Mouse (Mus musculus) limb, embryonic 11.5 days (tissue): ENCODE results near the gene Mettl23. TPM values are rescaled to one million over a fixed set of nuclear protein-coding genes. Genes with fewer than 3 reads are reported as not detected.

ENCODE experiments used
- ATAC-seq: fragments of 200-750 bp; cut with Nextera tagmentation; 2 replicates; pipeline ENCODE4 v1.8.0; 2017; ENCODE audit warnings: low read depth; ENCODE audit not compliant: insufficient number of reproducible peaks, low FRiP score, low TSS enrichment
- DNase-seq: peaks from one replicate; pipeline ENCODE4 v3.0.0-alpha.2; 2015; ENCODE audit warnings: low spot score
- H3K27ac ChIP-seq: fragments of 300-500 bp; sonication (generic); replicated peaks from 2 replicates; pipeline ENCODE4 v1.5.1; 2014; ENCODE audit warnings: low read depth, mild to moderate bottlenecking, low read length
- H3K27me3 ChIP-seq: fragments of 300-500 bp; sonication (generic); 2 replicates; pipeline ENCODE4 v1.6.1; 2014; ENCODE audit warnings: mild to moderate bottlenecking, low read length, mixed read lengths; ENCODE audit not compliant: control insufficient read depth, insufficient read depth
- H3K36me3 ChIP-seq: fragments of 300-500 bp; sonication (generic); 2 replicates; pipeline ENCODE4 v1.6.1; 2014; ENCODE audit warnings: mild to moderate bottlenecking, low read length, moderate library complexity, mixed read lengths; ENCODE audit not compliant: control insufficient read depth, insufficient read depth
- H3K4me1 ChIP-seq: fragments of 300-500 bp; sonication (generic); 2 replicates; pipeline ENCODE4 v1.6.1; 2014; ENCODE audit warnings: low read length, mixed read lengths; ENCODE audit not compliant: control insufficient read depth, insufficient read depth
- H3K4me2 ChIP-seq: fragments of 300-500 bp; sonication (generic); 2 replicates; pipeline ENCODE4 v1.6.1; 2014; ENCODE audit warnings: low read depth, mild to moderate bottlenecking, moderate library complexity; ENCODE audit not compliant: severe bottlenecking
- H3K4me3 ChIP-seq: fragments of 300-500 bp; sonication (generic); 2 replicates; pipeline ENCODE4 v1.5.1; 2014; ENCODE audit warnings: low read depth, low read length
- H3K9ac ChIP-seq: fragments of 300-500 bp; sonication (generic); 2 replicates; pipeline ENCODE4 v1.6.1; 2014; ENCODE audit warnings: mild to moderate bottlenecking, low read length
- H3K9me3 ChIP-seq: fragments of 300-500 bp; sonication (generic); 2 replicates; pipeline ENCODE4 v1.6.1; 2016; ENCODE audit warnings: low read length; ENCODE audit not compliant: control insufficient read depth
- WGBS: fragments of 180-500 bp; shearing (Covaris S2); extraction: QIAGEN DNeasy Blood & Tissue Kit; methylation state at CpG from one replicate; pipeline ENCODE4 v1.1.7; 2014; 5-methylcytosine and 5-hydroxymethylcytosine counted together
- polyA plus RNA-seq: library from polyadenylated mRNA; unstranded; fragments of >200 nt; fragmentation: Nextera tagmentation; extraction: Ambion mirVana; gene quantifications from 2 replicates; pipeline ENCODE4 v1.2.1, GENCODE M21; 2014

The Mettl23 gene
- polyA plus RNA-seq, 1 experiment from 2014 or later = 68.0 TPM

- Histone ChIP-seq H3K9ac (no peak overlapping the region), H3K4me1 (peaks cover 14% of the 10 kb centered on the region), H3K27me3 (no peaks in the 10 kb centered on the region), H3K9me3 (no peaks in the 10 kb centered on the region), H3K27ac (no peak overlapping the region), H3K36me3 (peaks cover 51% of the 10 kb centered on the region), H3K4me2 (no peak overlapping the region), H3K4me3 (no peak overlapping the region)
- WGBS = 92% methylated on average over 4 of the region's 4 CpGs
- no peak for DNase-seq
- ATAC-seq = no peak
Measured at GRCm38 (mm10) chr11:116836283-116836682, 6.8 kb upstream of the Mettl23 start.

- Histone ChIP-seq H3K36me3 (peaks cover 51% of the 10 kb centered on the region), H3K4me1 (peaks cover 24% of the 10 kb centered on the region)
Measured at GRCm38 (mm10) chr11:116837441-116837840, 5.6 kb upstream of the Mettl23 start.

GRCm38 (mm10) chr11:116838936-116839335 is 4.1 kb upstream of the Mettl23 start:
- WGBS = 91% methylated on average over 14 of the region's 14 CpGs
- H3K4me2 ChIP-seq = no peak overlapping the region
- no peaks in the 10 kb centered on the region for H3K27me3 ChIP-seq
- H3K9ac ChIP-seq = no peak overlapping the region
- H3K9me3 ChIP-seq = no peaks in the 10 kb centered on the region
- ATAC-seq (no peak), DNase-seq (no peak)
- H3K27ac ChIP-seq = no peak overlapping the region
- no peak overlapping the region for H3K4me3 ChIP-seq
- peaks cover 50% of the 10 kb centered on the region for H3K36me3 ChIP-seq
- peaks cover 21% of the 10 kb centered on the region for H3K4me1 ChIP-seq

More at GRCm38 (mm10) chr11:116837441-116837840, 5.6 kb upstream of the Mettl23 start:
- Histone ChIP-seq H3K9me3 (no peaks in the 10 kb centered on the region), H3K27me3 (no peaks in the 10 kb centered on the region), H3K4me2 (no peak overlapping the region), H3K4me3 (no peak overlapping the region), H3K9ac (no peak overlapping the region), H3K27ac (no peak overlapping the region)
- 93% methylated on average over 10 of the region's 10 CpGs for WGBS
- no peak for DNase-seq
- ATAC-seq = no peak

DNA sequence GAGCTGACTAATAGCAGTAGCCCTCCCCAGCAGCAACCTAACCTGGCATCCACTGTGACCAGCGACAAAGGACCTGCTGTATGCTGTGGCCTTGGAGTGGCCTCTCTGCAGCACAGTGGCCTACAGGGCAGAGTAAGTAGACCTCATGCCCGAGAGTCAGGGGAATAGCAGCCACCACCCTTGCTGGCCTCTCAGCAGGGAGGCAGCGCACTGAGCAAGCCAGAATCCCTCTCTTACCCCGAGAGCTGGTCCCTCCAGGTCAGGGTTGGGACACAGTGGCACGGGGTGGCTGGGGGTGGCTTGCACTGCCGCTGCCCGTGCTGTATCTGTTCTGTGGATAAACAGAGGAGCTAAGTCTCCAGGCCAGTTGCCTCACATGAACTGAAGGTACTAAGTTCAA is 3.5 kb upstream of the Mettl23 start:
- H3K9me3 ChIP-seq = no peaks in the 10 kb centered on the region
- H3K4me3 ChIP-seq = no peak overlapping the region
- H3K4me1 ChIP-seq = peaks cover 21% of the 10 kb centered on the region
- no peaks in the 10 kb centered on the region for H3K27me3 ChIP-seq
- 0 out of 2 replicates have a peak overlapping the region, but pooled peaks have one; percentile 23 for H3K9ac ChIP-seq
- H3K4me2 ChIP-seq = no peak overlapping the region
- WGBS = 88% methylated on average over 7 of the region's 7 CpGs
- H3K36me3 ChIP-seq = peaks cover 43% of the 10 kb centered on the region
- ATAC-seq (no peak), DNase-seq (no peak)
- no peak overlapping the region for H3K27ac ChIP-seq

DNA sequence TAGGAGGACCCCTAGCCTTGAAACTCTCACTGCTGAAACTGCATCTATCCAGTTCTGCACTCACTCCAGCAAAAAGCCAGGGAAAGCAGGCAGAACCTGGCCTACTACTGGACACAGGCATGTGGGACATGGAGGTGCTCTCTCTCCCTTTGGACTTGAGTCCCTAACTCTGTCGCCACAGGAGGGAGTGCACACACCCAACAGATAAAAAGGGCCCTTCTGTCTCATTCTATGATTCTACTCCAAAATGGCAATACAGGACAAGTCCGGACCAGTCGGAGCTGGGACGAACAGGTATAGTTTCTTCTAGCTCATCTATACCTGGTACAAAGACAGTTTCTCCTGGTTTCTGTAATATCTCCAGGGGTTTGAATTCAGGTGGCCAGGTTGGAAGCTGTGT is 2.3 kb upstream of the Mettl23 start:
- DNase-seq (no peak), ATAC-seq (no peak)
- WGBS = 89% methylated on average over 4 of the region's 4 CpGs
- Histone ChIP-seq H3K27me3 (no peaks in the 10 kb centered on the region), H3K9me3 (no peaks in the 10 kb centered on the region), H3K9ac (no peak overlapping the region), H3K4me2 (0 out of 2 replicates have a peak overlapping the region, but pooled peaks have one; percentile 5), H3K4me1 (peaks cover 21% of the 10 kb centered on the region), H3K36me3 (peaks cover 35% of the 10 kb centered on the region), H3K4me3 (no peak overlapping the region), H3K27ac (no peak overlapping the region)

DNA sequence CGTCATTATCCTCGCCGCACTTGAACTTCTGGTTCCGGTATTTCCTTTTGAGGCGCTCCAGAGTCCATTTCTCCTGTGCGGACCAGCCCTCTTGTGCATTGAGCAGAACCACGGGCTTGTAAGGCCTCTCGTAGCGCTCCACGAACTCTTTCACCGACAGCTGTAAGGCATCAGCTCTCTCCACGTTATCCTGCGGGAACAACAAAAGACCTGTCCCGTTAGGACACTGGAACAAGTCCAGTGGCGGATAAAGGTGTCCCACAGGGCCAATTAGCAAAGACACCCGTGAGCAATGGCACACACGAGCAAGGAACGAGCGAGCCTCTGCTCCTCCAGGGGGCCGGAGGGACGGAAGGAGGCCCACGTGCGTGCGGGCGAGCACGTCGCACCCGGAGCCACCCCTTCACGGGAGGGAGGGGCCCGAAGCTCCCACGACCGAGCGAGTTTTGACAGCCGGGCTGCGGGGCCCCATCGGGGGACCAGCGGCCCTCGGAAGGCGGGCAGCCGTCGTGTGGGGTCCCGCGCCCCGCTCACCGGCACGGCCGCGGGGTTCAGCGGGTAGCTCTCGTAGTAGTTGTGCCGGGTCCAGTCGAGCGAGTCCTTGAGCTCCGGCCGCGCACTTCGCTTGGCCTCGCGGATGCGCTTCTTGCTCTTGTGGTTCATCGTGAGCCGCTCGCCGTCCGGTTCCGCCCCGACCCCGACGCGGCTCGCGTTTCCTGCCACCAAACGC is 382 bp upstream of the Mettl23 start:
- DNase-seq (no peak), ATAC-seq (peak; percentile 10; the same call in 1 of the 2 replicates)
- Histone ChIP-seq H3K9ac (peak overlapping the region; percentile 85), H3K4me1 (peaks cover 21% of the 10 kb centered on the region), H3K27me3 (no peaks in the 10 kb centered on the region), H3K9me3 (no peaks in the 10 kb centered on the region), H3K4me2 (peak overlapping the region; percentile 74), H3K36me3 (peaks cover 22% of the 10 kb centered on the region), H3K4me3 (peak overlapping the region; percentile 90), H3K27ac (peak overlapping the region; percentile 92)
- WGBS = under 1% methylated on average over 65 of the region's 73 CpGs

DNA sequence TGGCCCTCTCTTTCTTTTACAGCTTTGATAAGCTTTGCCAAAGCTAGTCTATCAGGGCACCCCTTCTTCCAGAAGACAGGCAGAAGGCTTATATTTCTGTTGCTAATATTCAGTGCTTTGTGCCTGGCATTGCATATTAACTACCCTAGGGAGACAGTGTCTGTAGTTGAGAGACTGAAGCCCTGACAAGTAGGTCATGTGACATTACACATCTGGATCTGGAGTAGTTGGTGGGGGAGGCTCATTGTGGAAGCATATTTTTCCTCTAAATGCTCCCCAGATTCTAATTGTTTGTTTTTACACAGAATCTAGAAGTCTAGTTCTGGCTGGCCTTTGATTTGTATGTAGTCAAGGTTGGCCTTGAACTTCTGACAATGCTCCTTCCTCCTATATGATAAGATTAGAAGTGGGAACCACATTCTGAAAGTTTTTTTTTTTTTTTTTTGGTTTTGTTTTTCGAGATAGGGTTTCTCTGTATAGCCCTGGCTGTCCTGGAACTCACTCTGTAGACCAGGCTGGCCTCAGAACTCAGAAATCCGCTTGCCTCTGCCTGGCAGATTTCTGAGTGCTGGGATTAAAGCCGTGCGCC is 3.6 kb downstream of the Mettl23 start:
- no peaks in the 10 kb centered on the region for H3K27me3 ChIP-seq
- peaks cover 9% of the 10 kb centered on the region for H3K36me3 ChIP-seq
- no peak overlapping the region for H3K27ac ChIP-seq
- H3K4me1 ChIP-seq = peaks cover 8% of the 10 kb centered on the region
- no peak overlapping the region for H3K4me3 ChIP-seq
- no peak for ATAC-seq
- H3K4me2 ChIP-seq = no peak overlapping the region
- no peaks in the 10 kb centered on the region for H3K9me3 ChIP-seq
- WGBS = 83% methylated on average over 4 of the region's 4 CpGs
- no peak for DNase-seq
- H3K9ac ChIP-seq = no peak overlapping the region

GRCm38 (mm10) chr11:116847187-116848085 is 4.4 kb downstream of the Mettl23 start:
- Histone ChIP-seq H3K36me3 (peaks cover 9% of the 10 kb centered on the region), H3K4me1 (peaks cover 3% of the 10 kb centered on the region; the same call in 1 of the 2 replicates), H3K4me3 (no peak overlapping the region), H3K4me2 (no peak overlapping the region), H3K9ac (no peak overlapping the region), H3K27ac (no peak overlapping the region), H3K27me3 (no peaks in the 10 kb centered on the region), H3K9me3 (no peaks in the 10 kb centered on the region)
- WGBS = 91% methylated on average over 3 of the region's 3 CpGs
- ATAC-seq (no peak), DNase-seq (no peak)
